Mouse (Mus musculus): ENCODE measurements around the gene Hoxc6. TPM values are rescaled to one million over a fixed set of nuclear protein-coding genes. Genes with fewer than 3 reads are reported as not detected.

Gene Hoxc6
- polyA plus RNA-seq, 1 experiment from 2014 or later = not detected

DNA sequence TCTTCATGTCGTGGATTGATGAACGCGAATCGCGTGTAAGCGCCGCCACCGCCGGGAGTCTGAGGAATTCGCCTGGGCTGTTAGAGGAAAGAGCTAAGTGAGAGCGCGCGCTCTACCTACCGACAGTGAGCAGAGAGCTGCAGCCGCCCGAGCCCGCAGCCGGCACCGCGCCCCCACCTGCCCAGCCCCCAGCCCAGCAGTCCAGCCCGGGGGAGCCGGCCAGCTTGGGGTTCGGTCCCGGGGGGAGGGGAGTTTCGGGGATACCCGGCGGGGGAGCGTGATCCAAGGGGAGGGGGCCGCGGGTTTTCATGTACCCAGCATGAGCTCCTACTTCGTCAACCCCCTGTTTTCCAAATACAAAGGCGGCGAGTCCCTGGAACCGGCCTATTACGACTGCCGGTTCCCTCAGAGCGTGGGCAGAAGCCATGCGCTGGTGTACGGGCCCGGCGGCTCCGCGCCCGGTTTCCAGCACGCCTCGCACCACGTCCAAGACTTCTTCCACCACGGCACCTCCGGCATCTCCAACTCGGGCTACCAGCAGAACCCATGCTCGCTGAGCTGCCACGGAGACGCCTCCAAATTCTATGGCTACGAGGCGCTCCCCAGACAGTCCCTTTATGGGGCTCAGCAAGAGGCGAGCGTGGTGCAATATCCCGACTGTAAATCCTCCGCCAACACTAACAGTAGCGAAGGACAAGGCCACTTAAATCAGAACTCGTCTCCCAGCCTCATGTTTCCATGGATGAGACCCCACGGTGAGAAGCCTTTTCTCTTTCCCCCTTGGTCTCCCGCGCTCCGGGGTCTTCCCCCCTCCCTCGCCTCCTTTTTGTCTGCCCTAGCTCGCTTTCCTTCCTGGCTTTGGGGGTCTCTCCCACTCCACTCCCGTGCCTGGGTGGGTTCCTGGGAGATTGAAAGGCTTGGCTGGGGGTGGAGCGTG lies 7.3 kb upstream of the Hoxc6 start, which contains the start of gene Hoxc8:
Gene Hoxc8, plus strand, starts transcription at position 147 of the 937 bp plus-strand sequence.
- H3K9ac ChIP-seq = no peak within 1 kb of the TSS
- H3K9me3 ChIP-seq (ENCODE audit: low read depth, low read length) = no peaks in the 10 kb centered on the region
- no peaks in the 10 kb centered on the region for H3K4me1 ChIP-seq (ENCODE audit: insufficient read depth)
- ATAC-seq (ENCODE audit: insufficient read depth) = no peak
- H3K27me3 ChIP-seq (ENCODE audit: insufficient read depth, low read length) = peaks cover 98% of the 10 kb centered on the region
- 1% methylated on average over 67 of the region's 69 CpGs for WGBS
- H3K27ac ChIP-seq (ENCODE audit: low read depth) = no peak within 1 kb of the TSS
- H3K4me3 ChIP-seq (ENCODE audit: low read depth, low read length) = peak within 1 kb of the TSS; percentile 12; the same call in 1 of the 2 replicates
- H3K36me3 ChIP-seq (ENCODE audit: insufficient read depth) = no peaks in the 10 kb centered on the region
- no peak for TF ChIP-seq CTCF (IDR thresholded peaks at IDR 0.05; ENCODE audit: low read depth)
- H3K4me2 ChIP-seq = peak within 1 kb of the TSS; percentile 43; the same call in 1 of the 2 replicates
- no peak for DNase-seq

- ATAC-seq (ENCODE audit: insufficient read depth) (no peak), DNase-seq (no peak)
- H3K4me1 ChIP-seq (ENCODE audit: insufficient read depth) = no peaks in the 10 kb centered on the region
- TF ChIP-seq CTCF (IDR thresholded peaks at IDR 0.05; ENCODE audit: low read depth) = no peak
- H3K9ac ChIP-seq = no peak overlapping the region
- H3K27me3 ChIP-seq (ENCODE audit: insufficient read depth, low read length) = peaks cover 98% of the 10 kb centered on the region
- WGBS = 2% methylated on average over 7 of the region's 7 CpGs
- no peaks in the 10 kb centered on the region for H3K36me3 ChIP-seq (ENCODE audit: insufficient read depth)
- H3K27ac ChIP-seq (ENCODE audit: low read depth) = no peak overlapping the region
- no peak overlapping the region; the same call in 1 of the 2 replicates for H3K4me2 ChIP-seq
- H3K4me3 ChIP-seq (ENCODE audit: low read depth, low read length) = no peak overlapping the region
- no peaks in the 10 kb centered on the region for H3K9me3 ChIP-seq (ENCODE audit: low read depth, low read length)
These were observed 6.3 kb upstream of the Hoxc6 start for GRCm38 (mm10) chr15:102991782-102992181.

- no peaks in the 10 kb centered on the region for H3K4me1 ChIP-seq (ENCODE audit: insufficient read depth)
- no peaks in the 10 kb centered on the region for H3K36me3 ChIP-seq (ENCODE audit: insufficient read depth)
- no peaks in the 10 kb centered on the region for H3K9me3 ChIP-seq (ENCODE audit: low read depth, low read length)
- H3K27me3 ChIP-seq (ENCODE audit: insufficient read depth, low read length) = peaks cover 98% of the 10 kb centered on the region
- ATAC-seq (ENCODE audit: insufficient read depth) (no peak), DNase-seq (no peak)
- no peak overlapping the region for H3K4me3 ChIP-seq (ENCODE audit: low read depth, low read length)
- H3K4me2 ChIP-seq = no peak overlapping the region; the same call in 1 of the 2 replicates
- H3K9ac ChIP-seq = no peak overlapping the region
- H3K27ac ChIP-seq (ENCODE audit: low read depth) = no peak overlapping the region
- no peak for TF ChIP-seq CTCF (IDR thresholded peaks at IDR 0.05; ENCODE audit: low read depth)
- under 1% methylated on average over 11 of the region's 11 CpGs for WGBS
These were observed 5.9 kb upstream of the Hoxc6 start for GRCm38 (mm10) chr15:102992206-102992605.

GRCm38 (mm10) chr15:102992863-102993262 lies 5.2 kb upstream of the Hoxc6 start:
- H3K27me3 ChIP-seq (ENCODE audit: insufficient read depth, low read length) = peaks cover 98% of the 10 kb centered on the region
- no peaks in the 10 kb centered on the region for H3K36me3 ChIP-seq (ENCODE audit: insufficient read depth)
- no peaks in the 10 kb centered on the region for H3K9me3 ChIP-seq (ENCODE audit: low read depth, low read length)
- 4% methylated on average over 3 of the region's 3 CpGs for WGBS
- no peak overlapping the region for H3K9ac ChIP-seq
- ATAC-seq (ENCODE audit: insufficient read depth) (no peak), DNase-seq (no peak)
- no peak for TF ChIP-seq CTCF (IDR thresholded peaks at IDR 0.05; ENCODE audit: low read depth)
- H3K4me3 ChIP-seq (ENCODE audit: low read depth, low read length) = no peak overlapping the region
- H3K4me2 ChIP-seq = no peak overlapping the region
- H3K27ac ChIP-seq (ENCODE audit: low read depth) = no peak overlapping the region
- no peaks in the 10 kb centered on the region for H3K4me1 ChIP-seq (ENCODE audit: insufficient read depth)

DNA sequence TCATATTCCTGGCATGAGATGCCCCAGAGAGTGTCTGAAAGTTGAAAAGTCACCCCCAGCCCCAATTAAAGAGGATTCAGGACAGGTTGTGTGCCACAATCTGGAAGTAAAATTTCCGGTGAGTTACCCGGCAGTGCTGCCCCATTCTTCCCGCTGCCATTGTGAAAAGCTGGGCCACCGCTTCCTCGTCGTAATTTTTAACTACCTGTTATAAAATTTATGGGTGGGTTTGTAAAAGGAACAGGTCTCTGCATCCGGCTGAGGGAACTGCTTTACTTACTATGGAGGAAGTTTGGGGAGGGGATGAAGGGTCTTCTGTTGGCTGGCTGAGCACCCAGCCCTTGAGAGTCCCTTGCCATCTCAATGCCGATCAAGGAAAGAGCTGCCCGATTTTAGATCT lies 1.5 kb upstream of the Hoxc6 start:
- no peak overlapping the region for H3K27ac ChIP-seq (ENCODE audit: low read depth)
- ATAC-seq (ENCODE audit: insufficient read depth) (no peak), DNase-seq (no peak)
- no peak overlapping the region for H3K9ac ChIP-seq
- 3% methylated on average over 9 of the region's 9 CpGs for WGBS
- no peak overlapping the region for H3K4me2 ChIP-seq
- no peak overlapping the region for H3K4me3 ChIP-seq (ENCODE audit: low read depth, low read length)
- no peaks in the 10 kb centered on the region for H3K4me1 ChIP-seq (ENCODE audit: insufficient read depth)
- no peak for TF ChIP-seq CTCF (IDR thresholded peaks at IDR 0.05; ENCODE audit: low read depth)
- no peaks in the 10 kb centered on the region for H3K9me3 ChIP-seq (ENCODE audit: low read depth, low read length)
- H3K27me3 ChIP-seq (ENCODE audit: insufficient read depth, low read length) = peaks cover 99% of the 10 kb centered on the region
- no peaks in the 10 kb centered on the region for H3K36me3 ChIP-seq (ENCODE audit: insufficient read depth)

- 4% methylated on average over 3 of the region's 3 CpGs for WGBS
- ATAC-seq (ENCODE audit: insufficient read depth) = no peak
- no peaks in the 10 kb centered on the region for H3K9me3 ChIP-seq (ENCODE audit: low read depth, low read length)
- H3K27ac ChIP-seq (ENCODE audit: low read depth) = no peak overlapping the region
- H3K4me3 ChIP-seq (ENCODE audit: low read depth, low read length) = no peak overlapping the region
- H3K9ac ChIP-seq = no peak overlapping the region
- H3K27me3 ChIP-seq (ENCODE audit: insufficient read depth, low read length) = peaks cover 99% of the 10 kb centered on the region
- TF ChIP-seq CTCF (IDR thresholded peaks at IDR 0.05; ENCODE audit: low read depth) = no peak
- no peak for DNase-seq
- no peaks in the 10 kb centered on the region for H3K36me3 ChIP-seq (ENCODE audit: insufficient read depth)
- H3K4me2 ChIP-seq = no peak overlapping the region
- no peaks in the 10 kb centered on the region for H3K4me1 ChIP-seq (ENCODE audit: insufficient read depth)
These were observed 626 bp upstream of the Hoxc6 start for GRCm38 (mm10) chr15:102997431-102997830.

- Histone ChIP-seq H3K27me3 (ENCODE audit: insufficient read depth, low read length) (peaks cover 99% of the 10 kb centered on the region), H3K36me3 (ENCODE audit: insufficient read depth) (no peaks in the 10 kb centered on the region), H3K9ac (no peak overlapping the region), H3K9me3 (ENCODE audit: low read depth, low read length) (no peaks in the 10 kb centered on the region), H3K27ac (ENCODE audit: low read depth) (no peak overlapping the region), H3K4me2 (peak overlapping the region; percentile 79), H3K4me1 (ENCODE audit: insufficient read depth) (no peaks in the 10 kb centered on the region), H3K4me3 (ENCODE audit: low read depth, low read length) (peak overlapping the region; percentile 43)
- no peak for TF ChIP-seq CTCF (IDR thresholded peaks at IDR 0.05; ENCODE audit: low read depth)
- under 1% methylated on average over 19 of the region's 19 CpGs for WGBS
- DNase-seq (no peak), ATAC-seq (ENCODE audit: insufficient read depth) (peak; percentile 50; the same call in 1 of the 2 replicates)
These were observed 638 bp downstream of the Hoxc6 start for GRCm38 (mm10) chr15:102998608-102999182.
